Mouse (Mus musculus) G1E (cell line): ENCODE measurements around the gene Hps4. TPM values are rescaled to one million over a fixed set of nuclear protein-coding genes. Genes with fewer than 3 reads are reported as not detected.

Source experiments
- ATAC-seq: 2 replicates; pipeline ENCODE4 v1.8.0; 2016; ENCODE audit warnings: mild to moderate bottlenecking; ENCODE audit not compliant: insufficient number of reproducible peaks, poor library complexity, low FRiP score, severe bottlenecking; ENCODE audit errors: extremely low read depth
- DNase-seq: peaks from one replicate; pipeline ENCODE4 v3.0.0; 2012; ENCODE audit warnings: low spot score
- H3K27me3 ChIP-seq: 2 replicates; pipeline ENCODE4 v1.6.1; 2012; ENCODE audit warnings: mild to moderate bottlenecking, low read length, inconsistent platforms; ENCODE audit not compliant: insufficient read depth
- H3K36me3 ChIP-seq: replicated peaks from 2 replicates; pipeline ENCODE3; 2012; ENCODE audit warnings: mild to moderate bottlenecking, inconsistent platforms
- H3K4me1 ChIP-seq: 2 replicates; pipeline ENCODE4 v1.6.1; 2012; ENCODE audit warnings: low read depth, low read length, inconsistent platforms, mixed read lengths; ENCODE audit not compliant: insufficient read depth
- H3K4me3 ChIP-seq: 2 replicates; pipeline ENCODE4 v1.5.1; 2012; ENCODE audit warnings: low read depth, mild to moderate bottlenecking, inconsistent platforms, low read length, moderate library complexity, mixed read lengths
- H3K9me3 ChIP-seq: replicated peaks from 2 replicates; pipeline ENCODE4 v1.6.1; 2012; ENCODE audit warnings: inconsistent platforms
- CTCF ChIP-seq: IDR thresholded peaks from 2 replicates; pipeline ENCODE4 v1.5.1; 2012; ENCODE audit warnings: low read depth, low read length, inconsistent platforms, mixed read lengths
- GATA1 ChIP-seq: IDR thresholded peaks from 2 replicates; pipeline ENCODE4 v1.6.1; 2012; ENCODE audit warnings: borderline replicate concordance, low read length, inconsistent platforms, mixed read lengths
- GATA2 ChIP-seq: IDR thresholded peaks from 2 replicates; pipeline ENCODE4 v1.6.1; 2012; ENCODE audit warnings: low read depth, low read length, inconsistent platforms, borderline replicate concordance
- POLR2AphosphoS5 ChIP-seq: IDR thresholded peaks from 2 replicates; pipeline ENCODE4 v1.6.1; 2012; ENCODE audit warnings: low read depth, low read length, inconsistent platforms; ENCODE audit not compliant: insufficient replicate concordance
- TAL1 ChIP-seq: conservative IDR thresholded peaks from 2 replicates; pipeline ENCODE4 v1.6.1; 2012; ENCODE audit warnings: low read depth, low read length, inconsistent platforms, mixed read lengths
- polyA plus RNA-seq: library from polyadenylated mRNA; stranded (reverse); fragments of >175 nt; gene quantifications from 2 replicates; pipeline ENCODE4 v1.2.3, GENCODE M21; 2012
- total RNA-seq, 2 experiments: library from RNA; stranded (forward) in 1 of 2; stranded (reverse) in 1 of 2; fragments of 200-1000 nt in 1 of 2; fragments of >200 nt in 1 of 2; fragmentation: Nextera tagmentation in 1 of 2; gene quantifications; 2 replicates each; pipeline ENCODE4 v1.2.3; 2014 to 2017

Hps4 gene
- total and polyA plus RNA-seq, 3 experiments = 16.7 to 47.7 (median 33.8) TPM

DNA sequence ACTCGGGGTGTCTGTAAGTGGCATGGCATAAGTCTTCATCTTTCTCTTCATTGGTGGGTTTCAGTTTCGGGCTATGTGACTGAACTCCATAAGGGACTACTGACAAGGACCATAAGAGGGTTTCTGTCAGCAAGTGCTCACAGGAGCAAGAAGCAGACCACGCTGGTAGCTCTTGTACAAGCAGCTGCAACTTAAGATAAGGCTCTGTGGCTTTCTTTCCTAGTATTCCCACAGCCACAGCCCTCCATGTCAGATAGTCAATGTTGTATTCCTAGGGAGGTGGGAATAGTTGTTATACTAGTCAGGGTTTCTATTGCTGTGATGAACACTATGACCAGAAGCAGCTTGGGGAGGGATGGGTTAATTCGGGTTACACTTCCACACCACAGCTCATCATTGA, 16.6 kb downstream of the Hps4 start:
- Histone ChIP-seq H3K4me3 (peak overlapping the region; percentile 57; the same call in 1 of the 2 replicates), H3K4me1 (peaks cover 68% of the 10 kb centered on the region), H3K36me3 (peaks cover 78% of the 10 kb centered on the region), H3K9me3 (peaks cover 8% of the 10 kb centered on the region), H3K27me3 (no peaks in the 10 kb centered on the region)
- TF ChIP-seq GATA2 = no peak
- peak; percentile 99 for TF ChIP-seq TAL1
- DNase-seq = peak; percentile 83
- peak; percentile 88 for ATAC-seq

DNA sequence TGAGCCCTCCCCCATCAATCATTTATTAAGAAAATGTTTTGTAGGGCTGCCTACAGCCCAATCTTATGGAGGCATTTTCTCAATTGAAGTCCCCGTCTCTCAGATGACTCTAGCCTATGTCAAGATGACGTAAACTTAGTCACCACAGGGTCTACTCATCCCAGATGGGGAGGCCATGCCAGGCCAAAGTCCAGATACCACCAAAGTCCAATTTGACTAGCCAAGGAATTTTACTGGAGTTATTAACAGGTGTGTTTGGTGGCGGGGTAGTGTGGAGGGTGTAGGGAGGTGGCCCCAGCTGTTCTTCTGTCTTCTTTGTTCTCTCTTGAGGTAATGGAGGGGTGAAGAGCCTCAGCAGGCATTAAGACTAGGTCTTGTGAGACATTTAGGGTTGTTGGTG, 17.2 kb downstream of the Hps4 start:
- H3K4me3 ChIP-seq = peak overlapping the region; percentile 45; the same call in 1 of the 2 replicates
- no peak for ATAC-seq
- peaks cover 8% of the 10 kb centered on the region for H3K9me3 ChIP-seq
- no peak for TF ChIP-seq CTCF
- no peak for TF ChIP-seq POLR2AphosphoS5
- no peak for TF ChIP-seq GATA1
- no peak for TF ChIP-seq TAL1
- TF ChIP-seq GATA2 = no peak
- no peaks in the 10 kb centered on the region for H3K27me3 ChIP-seq
- H3K36me3 ChIP-seq = peaks cover 78% of the 10 kb centered on the region
- DNase-seq = no peak
- H3K4me1 ChIP-seq = peaks cover 66% of the 10 kb centered on the region

DNA sequence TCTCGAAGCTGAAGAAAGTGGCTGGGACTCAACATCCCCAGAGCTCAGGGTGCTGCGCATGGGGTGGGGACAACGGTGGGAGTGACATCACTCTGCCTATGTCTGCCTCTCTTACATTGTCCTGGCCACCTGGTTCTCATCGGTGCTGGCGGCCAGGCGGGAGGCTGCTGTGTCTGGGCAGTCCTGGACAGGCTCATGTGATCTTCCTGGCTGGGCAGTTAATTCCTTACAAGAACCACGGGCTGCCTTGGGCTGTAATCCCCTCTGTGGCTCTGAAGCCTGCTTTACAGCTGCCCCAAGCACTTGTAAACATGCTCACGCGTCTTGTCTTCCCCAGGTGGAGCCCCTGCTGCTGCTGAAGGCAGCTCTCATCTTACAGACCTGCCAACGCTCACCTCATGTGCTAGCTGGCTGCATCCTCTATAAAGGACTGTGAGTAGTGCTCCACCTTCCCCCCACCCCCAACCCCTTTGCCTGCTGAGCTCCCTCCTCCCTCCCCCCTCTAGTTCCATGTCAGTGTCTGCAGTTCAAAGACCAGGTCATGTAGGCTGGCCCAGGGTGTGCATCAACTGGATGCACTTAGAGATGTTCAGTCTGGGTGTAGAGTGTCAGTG, 21.4 kb downstream of the Hps4 start:
- Histone ChIP-seq H3K27me3 (no peaks in the 10 kb centered on the region), H3K4me1 (peaks cover 27% of the 10 kb centered on the region), H3K9me3 (peaks cover 8% of the 10 kb centered on the region), H3K4me3 (no peak overlapping the region), H3K36me3 (peaks cover 74% of the 10 kb centered on the region)
- ATAC-seq (no peak), DNase-seq (no peak)
- TF ChIP-seq CTCF = no peak
- no peak for TF ChIP-seq GATA1

GRCm38 (mm10) chr5:112366879-112367278, 24.0 kb downstream of the Hps4 start:
- DNase-seq (no peak), ATAC-seq (no peak)
- H3K27me3 ChIP-seq = no peaks in the 10 kb centered on the region
- H3K36me3 ChIP-seq = peaks cover 95% of the 10 kb centered on the region
- peaks cover 15% of the 10 kb centered on the region; the same call in 1 of the 2 replicates for H3K4me1 ChIP-seq
- no peak for TF ChIP-seq GATA1
- no peak for TF ChIP-seq POLR2AphosphoS5
- no peak for TF ChIP-seq CTCF
- TF ChIP-seq TAL1 = no peak
- no peak for TF ChIP-seq GATA2
- H3K4me3 ChIP-seq = no peak overlapping the region
- peaks cover 6% of the 10 kb centered on the region for H3K9me3 ChIP-seq

DNA sequence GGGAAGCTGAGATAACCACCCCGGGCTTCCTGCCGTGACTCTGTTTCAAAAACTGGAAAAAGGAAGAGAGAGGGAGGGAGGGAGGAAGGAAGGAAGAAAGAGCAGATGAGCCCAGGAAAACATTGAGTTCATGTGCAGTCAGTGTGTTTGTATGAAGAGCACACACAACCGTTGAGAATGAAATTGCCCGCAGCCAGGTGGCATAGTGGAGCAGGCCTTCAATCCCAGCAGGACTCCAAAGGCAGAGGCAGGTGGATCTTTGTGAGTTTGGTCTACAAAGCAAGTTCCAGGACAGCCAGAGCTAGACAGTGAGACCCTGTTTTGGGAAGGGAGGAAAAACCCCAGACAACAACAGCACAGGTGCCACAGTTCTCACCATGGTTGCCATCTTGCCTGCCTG, 24.5 kb downstream of the Hps4 start:
- ATAC-seq (no peak), DNase-seq (no peak)
- Histone ChIP-seq H3K4me3 (no peak overlapping the region), H3K4me1 (peaks cover 15% of the 10 kb centered on the region; the same call in 1 of the 2 replicates), H3K36me3 (peaks cover 95% of the 10 kb centered on the region), H3K27me3 (no peaks in the 10 kb centered on the region), H3K9me3 (peaks cover 2% of the 10 kb centered on the region)
- TF ChIP-seq POLR2AphosphoS5 (no peak), GATA2 (no peak), TAL1 (no peak)

- ATAC-seq = no peak
- no peak overlapping the region for H3K4me3 ChIP-seq
- peaks cover 95% of the 10 kb centered on the region for H3K36me3 ChIP-seq
- TF ChIP-seq TAL1 = no peak
- TF ChIP-seq GATA2 = no peak
- TF ChIP-seq CTCF = no peak
- TF ChIP-seq POLR2AphosphoS5 = no peak
- H3K4me1 ChIP-seq = peaks cover 15% of the 10 kb centered on the region; the same call in 1 of the 2 replicates
- H3K27me3 ChIP-seq = no peaks in the 10 kb centered on the region
- DNase-seq = no peak
- H3K9me3 ChIP-seq = no peaks in the 10 kb centered on the region
Measured at GRCm38 (mm10) chr5:112367929-112368328, 25.0 kb downstream of the Hps4 start.

- peaks cover 95% of the 10 kb centered on the region for H3K36me3 ChIP-seq
- no peak overlapping the region for H3K4me3 ChIP-seq
- TF ChIP-seq TAL1 (no peak), GATA2 (no peak), POLR2AphosphoS5 (no peak), CTCF (no peak), GATA1 (no peak)
- H3K27me3 ChIP-seq = no peaks in the 10 kb centered on the region
- no peaks in the 10 kb centered on the region for H3K9me3 ChIP-seq
- H3K4me1 ChIP-seq = peaks cover 8% of the 10 kb centered on the region; the same call in 1 of the 2 replicates
- no peak for ATAC-seq
- no peak for DNase-seq
Measured at GRCm38 (mm10) chr5:112368666-112369065, 25.8 kb downstream of the Hps4 start.
